Mouse (Mus musculus): ENCODE measurements around the gene Tbc1d8. TPM values are rescaled to one million over a fixed set of nuclear protein-coding genes. Genes with fewer than 3 reads are reported as not detected.

Gene Tbc1d8
- polyA plus RNA-seq, 1 experiment from 2014 or later, result 7.2 TPM

GRCm38 (mm10) chr1:39455350-39456023 lies 23.1 kb downstream of the Tbc1d8 start:
- H3K9ac ChIP-seq (ENCODE audit: low read depth, low read length), result no peak overlapping the region; the same call in 1 of the 2 replicates
- H3K27me3 ChIP-seq (ENCODE audit: control insufficient read depth, insufficient read depth, low read depth, low read length), result no peaks in the 10 kb centered on the region
- 0 out of 2 replicates have a peak overlapping the region, but pooled peaks have one; percentile 11 for H3K4me2 ChIP-seq (ENCODE audit: low read depth, low read length)
- WGBS (ENCODE audit: insufficient replicate concordance), result 42% methylated on average over 23 of the region's 23 CpGs
- peaks cover 25% of the 10 kb centered on the region for H3K4me1 ChIP-seq (ENCODE audit: control insufficient read depth, low read depth, low read length)
- no peak for ATAC-seq (ENCODE audit: low read depth)
- no peak overlapping the region for H3K4me3 ChIP-seq (ENCODE audit: low read depth, low read length)
- no peaks in the 10 kb centered on the region for H3K36me3 ChIP-seq (ENCODE audit: control insufficient read depth, insufficient read depth)
- no peaks in the 10 kb centered on the region for H3K9me3 ChIP-seq (replicated peaks; ENCODE audit: control insufficient read depth, low read length)
- no peak overlapping the region for H3K27ac ChIP-seq (ENCODE audit: low read length)

DNA sequence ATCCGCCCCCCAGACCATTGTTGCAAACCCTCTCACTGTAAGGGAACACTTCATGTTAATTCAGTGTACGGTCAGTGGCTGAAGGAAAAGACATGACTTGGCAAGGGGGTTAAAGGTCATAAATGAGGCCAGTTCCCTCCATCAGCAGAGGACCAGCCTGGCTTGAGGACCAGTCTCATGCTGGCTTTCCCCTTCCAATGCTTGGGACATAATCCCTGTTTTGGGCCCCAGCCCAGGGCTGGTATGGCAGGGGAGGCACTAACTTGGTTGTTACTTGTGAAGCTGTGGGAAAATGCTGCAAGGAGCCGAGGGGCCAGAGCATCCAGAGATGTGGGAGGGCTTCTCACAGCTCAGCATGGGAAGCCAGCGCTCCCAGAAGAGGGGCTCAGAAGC lies 23.8 kb downstream of the Tbc1d8 start:
- H3K4me3 ChIP-seq (ENCODE audit: low read depth, low read length), result no peak overlapping the region
- no peak overlapping the region for H3K9ac ChIP-seq (ENCODE audit: low read depth, low read length)
- H3K4me2 ChIP-seq (ENCODE audit: low read depth, low read length), result no peak overlapping the region
- peaks cover 22% of the 10 kb centered on the region for H3K4me1 ChIP-seq (ENCODE audit: control insufficient read depth, low read depth, low read length)
- no peak overlapping the region for H3K27ac ChIP-seq (ENCODE audit: low read length)
- H3K27me3 ChIP-seq (ENCODE audit: control insufficient read depth, insufficient read depth, low read depth, low read length), result no peaks in the 10 kb centered on the region
- no peak for ATAC-seq (ENCODE audit: low read depth)
- H3K9me3 ChIP-seq (replicated peaks; ENCODE audit: control insufficient read depth, low read length), result no peaks in the 10 kb centered on the region
- 55% methylated on average over 4 of the region's 4 CpGs for WGBS (ENCODE audit: insufficient replicate concordance)
- no peaks in the 10 kb centered on the region for H3K36me3 ChIP-seq (ENCODE audit: control insufficient read depth, insufficient read depth)

GRCm38 (mm10) chr1:39454108-39454782 lies 24.3 kb downstream of the Tbc1d8 start:
- peak overlapping the region; percentile 8 for H3K4me2 ChIP-seq (ENCODE audit: low read depth, low read length)
- H3K36me3 ChIP-seq (ENCODE audit: control insufficient read depth, insufficient read depth), result no peaks in the 10 kb centered on the region
- H3K27me3 ChIP-seq (ENCODE audit: control insufficient read depth, insufficient read depth, low read depth, low read length), result no peaks in the 10 kb centered on the region
- H3K4me1 ChIP-seq (ENCODE audit: control insufficient read depth, low read depth, low read length), result peaks cover 27% of the 10 kb centered on the region
- H3K9ac ChIP-seq (ENCODE audit: low read depth, low read length), result peak overlapping the region; percentile 4; the same call in 1 of the 2 replicates
- H3K9me3 ChIP-seq (replicated peaks; ENCODE audit: control insufficient read depth, low read length), result no peaks in the 10 kb centered on the region
- ATAC-seq (ENCODE audit: low read depth), result peak; percentile 32; the same call in 1 of the 2 replicates
- no peak overlapping the region for H3K27ac ChIP-seq (ENCODE audit: low read length)
- 26% methylated on average over 9 of the region's 9 CpGs for WGBS (ENCODE audit: insufficient replicate concordance)
- H3K4me3 ChIP-seq (ENCODE audit: low read depth, low read length), result no peak overlapping the region

DNA sequence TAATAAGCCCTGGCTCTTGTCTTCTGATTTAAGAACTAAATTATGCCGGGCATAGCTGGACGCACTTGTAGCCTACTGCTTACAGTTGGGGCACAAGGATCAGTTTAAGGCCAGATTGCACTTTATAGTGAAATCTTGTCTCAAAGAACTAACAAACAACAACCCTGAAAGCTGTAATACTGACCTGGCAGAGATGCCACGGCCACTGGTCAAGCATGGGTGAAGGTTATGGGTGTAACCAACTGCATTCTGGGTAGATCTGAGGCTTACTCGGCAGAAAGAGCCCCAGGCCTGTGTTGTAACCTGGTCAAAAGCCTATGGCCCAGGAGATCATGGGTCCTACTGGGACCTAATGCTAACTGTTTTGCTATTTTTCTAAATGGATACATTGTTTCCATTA lies 26.4 kb downstream of the Tbc1d8 start:
- no peak overlapping the region for H3K27ac ChIP-seq (ENCODE audit: low read length)
- peaks cover 29% of the 10 kb centered on the region for H3K4me1 ChIP-seq (ENCODE audit: control insufficient read depth, low read depth, low read length)
- ATAC-seq (ENCODE audit: low read depth), result no peak

GRCm38 (mm10) chr1:39450069-39450728 lies 28.4 kb downstream of the Tbc1d8 start:
- Histone ChIP-seq H3K9me3 (replicated peaks; ENCODE audit: control insufficient read depth, low read length) (no peaks in the 10 kb centered on the region), H3K36me3 (ENCODE audit: control insufficient read depth, insufficient read depth) (no peaks in the 10 kb centered on the region), H3K4me2 (ENCODE audit: low read depth, low read length) (no peak overlapping the region), H3K27me3 (ENCODE audit: control insufficient read depth, insufficient read depth, low read depth, low read length) (no peaks in the 10 kb centered on the region), H3K4me1 (ENCODE audit: control insufficient read depth, low read depth, low read length) (peaks cover 38% of the 10 kb centered on the region), H3K4me3 (ENCODE audit: low read depth, low read length) (no peak overlapping the region), H3K9ac (ENCODE audit: low read depth, low read length) (no peak overlapping the region), H3K27ac (ENCODE audit: low read length) (no peak overlapping the region)
- no peak for ATAC-seq (ENCODE audit: low read depth)
- WGBS (ENCODE audit: insufficient replicate concordance), result 46% methylated on average over 6 of the region's 6 CpGs

More for the DNA sequence above, 26.4 kb downstream of the Tbc1d8 start:
- Histone ChIP-seq H3K9ac (ENCODE audit: low read depth, low read length) (no peak overlapping the region), H3K4me3 (ENCODE audit: low read depth, low read length) (no peak overlapping the region), H3K9me3 (replicated peaks; ENCODE audit: control insufficient read depth, low read length) (no peaks in the 10 kb centered on the region), H3K27me3 (ENCODE audit: control insufficient read depth, insufficient read depth, low read depth, low read length) (no peaks in the 10 kb centered on the region), H3K4me2 (ENCODE audit: low read depth, low read length) (no peak overlapping the region), H3K36me3 (ENCODE audit: control insufficient read depth, insufficient read depth) (no peaks in the 10 kb centered on the region)
- 70% methylated on average over 4 of the region's 4 CpGs for WGBS (ENCODE audit: insufficient replicate concordance)

DNA sequence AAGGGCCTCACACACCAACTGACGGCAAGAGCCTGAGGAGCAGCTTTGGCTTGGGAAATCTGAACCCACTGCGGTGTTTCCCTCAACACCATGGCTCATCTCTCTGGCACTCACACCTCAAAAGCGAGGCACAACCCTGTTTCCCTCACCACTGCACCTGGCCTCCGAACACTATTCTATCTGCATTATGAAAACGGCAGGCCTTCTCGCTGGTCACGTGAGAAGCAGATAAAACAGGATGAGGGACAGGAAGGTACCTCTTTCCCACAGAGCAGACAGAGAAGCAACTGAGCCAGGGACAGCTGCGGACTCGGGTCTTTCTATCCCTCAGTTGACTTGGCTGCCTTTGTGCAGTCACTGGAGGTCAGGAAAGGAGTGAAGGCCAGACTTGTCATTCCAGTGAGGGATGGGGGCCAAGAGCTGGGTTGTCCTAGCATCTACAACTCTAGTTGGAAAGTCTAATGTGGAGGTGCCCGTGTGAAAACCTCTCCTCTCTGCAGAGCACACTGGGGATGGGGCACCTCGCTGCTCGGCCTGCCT lies 29.2 kb downstream of the Tbc1d8 start:
- no peak for ATAC-seq (ENCODE audit: low read depth)
- H3K9me3 ChIP-seq (replicated peaks; ENCODE audit: control insufficient read depth, low read length), result no peaks in the 10 kb centered on the region
- H3K27ac ChIP-seq (ENCODE audit: low read length), result 0 out of 2 replicates have a peak overlapping the region, but pooled peaks have one; percentile 12
- H3K4me2 ChIP-seq (ENCODE audit: low read depth, low read length), result no peak overlapping the region
- WGBS (ENCODE audit: insufficient replicate concordance), result 48% methylated on average over 12 of the region's 12 CpGs
- H3K9ac ChIP-seq (ENCODE audit: low read depth, low read length), result no peak overlapping the region
- no peaks in the 10 kb centered on the region for H3K36me3 ChIP-seq (ENCODE audit: control insufficient read depth, insufficient read depth)
- no peak overlapping the region for H3K4me3 ChIP-seq (ENCODE audit: low read depth, low read length)
- no peaks in the 10 kb centered on the region for H3K27me3 ChIP-seq (ENCODE audit: control insufficient read depth, insufficient read depth, low read depth, low read length)
- peaks cover 35% of the 10 kb centered on the region for H3K4me1 ChIP-seq (ENCODE audit: control insufficient read depth, low read depth, low read length)

DNA sequence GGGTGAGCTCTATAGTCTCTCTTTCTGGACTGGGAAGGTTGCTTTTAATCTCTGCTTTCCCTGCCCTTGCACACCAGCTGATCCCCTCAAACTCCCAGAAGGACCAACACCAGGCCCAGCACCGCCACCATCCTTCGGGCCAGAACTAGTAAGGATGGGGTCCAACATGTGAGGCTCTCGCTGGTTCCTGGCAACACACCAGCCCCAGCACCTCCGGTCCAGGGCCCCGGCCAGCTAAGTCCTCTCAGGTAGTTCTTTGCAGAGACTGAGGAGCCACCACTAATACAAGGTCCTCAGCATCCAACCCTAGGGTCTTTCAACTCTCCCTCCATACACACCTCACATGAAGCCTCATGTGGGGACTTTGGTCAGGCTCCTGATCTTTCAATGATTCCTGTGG lies 29.7 kb downstream of the Tbc1d8 start:
- WGBS (ENCODE audit: insufficient replicate concordance), result 84% methylated on average over 5 of the region's 5 CpGs
- Histone ChIP-seq H3K4me1 (ENCODE audit: control insufficient read depth, low read depth, low read length) (peaks cover 33% of the 10 kb centered on the region), H3K4me3 (ENCODE audit: low read depth, low read length) (no peak overlapping the region), H3K27ac (ENCODE audit: low read length) (0 out of 2 replicates have a peak overlapping the region, but pooled peaks have one; percentile 21), H3K36me3 (ENCODE audit: control insufficient read depth, insufficient read depth) (no peaks in the 10 kb centered on the region), H3K27me3 (ENCODE audit: control insufficient read depth, insufficient read depth, low read depth, low read length) (no peaks in the 10 kb centered on the region), H3K9ac (ENCODE audit: low read depth, low read length) (no peak overlapping the region), H3K4me2 (ENCODE audit: low read depth, low read length) (no peak overlapping the region), H3K9me3 (replicated peaks; ENCODE audit: control insufficient read depth, low read length) (no peaks in the 10 kb centered on the region)
- no peak for ATAC-seq (ENCODE audit: low read depth)

DNA sequence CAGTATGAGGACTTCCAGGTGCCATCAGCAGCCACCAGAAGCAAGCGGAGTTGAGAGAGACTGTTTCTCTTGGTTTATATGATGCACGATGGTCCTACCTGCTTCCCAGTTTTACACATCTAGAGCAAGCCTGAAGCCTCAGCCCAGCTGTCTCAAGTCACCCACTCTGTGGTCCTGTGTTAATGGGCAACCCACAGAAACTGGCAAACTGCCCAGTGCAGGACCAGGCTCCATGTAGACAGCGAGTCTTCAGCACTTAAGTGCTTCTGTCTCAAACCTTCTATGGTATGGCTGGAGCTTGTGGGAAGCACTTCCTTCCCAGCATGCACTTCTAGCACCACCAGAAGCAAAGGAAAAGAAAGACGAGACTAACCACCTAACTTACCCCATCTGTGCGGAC lies 30.3 kb downstream of the Tbc1d8 start:
- Histone ChIP-seq H3K36me3 (ENCODE audit: control insufficient read depth, insufficient read depth) (no peaks in the 10 kb centered on the region), H3K9me3 (replicated peaks; ENCODE audit: control insufficient read depth, low read length) (no peaks in the 10 kb centered on the region), H3K4me3 (ENCODE audit: low read depth, low read length) (no peak overlapping the region), H3K4me2 (ENCODE audit: low read depth, low read length) (no peak overlapping the region), H3K9ac (ENCODE audit: low read depth, low read length) (no peak overlapping the region), H3K27me3 (ENCODE audit: control insufficient read depth, insufficient read depth, low read depth, low read length) (no peaks in the 10 kb centered on the region), H3K4me1 (ENCODE audit: control insufficient read depth, low read depth, low read length) (peaks cover 35% of the 10 kb centered on the region), H3K27ac (ENCODE audit: low read length) (no peak overlapping the region)
- WGBS (ENCODE audit: insufficient replicate concordance), result 69% methylated on average over 5 of the region's 5 CpGs
- ATAC-seq (ENCODE audit: low read depth), result no peak
